Mouse (Mus musculus): ENCODE results near the gene Fcf1.
A peak's percentile ranks its signal among the peaks of the same experiment; 100 is the strongest.

Fcf1 gene

DNA sequence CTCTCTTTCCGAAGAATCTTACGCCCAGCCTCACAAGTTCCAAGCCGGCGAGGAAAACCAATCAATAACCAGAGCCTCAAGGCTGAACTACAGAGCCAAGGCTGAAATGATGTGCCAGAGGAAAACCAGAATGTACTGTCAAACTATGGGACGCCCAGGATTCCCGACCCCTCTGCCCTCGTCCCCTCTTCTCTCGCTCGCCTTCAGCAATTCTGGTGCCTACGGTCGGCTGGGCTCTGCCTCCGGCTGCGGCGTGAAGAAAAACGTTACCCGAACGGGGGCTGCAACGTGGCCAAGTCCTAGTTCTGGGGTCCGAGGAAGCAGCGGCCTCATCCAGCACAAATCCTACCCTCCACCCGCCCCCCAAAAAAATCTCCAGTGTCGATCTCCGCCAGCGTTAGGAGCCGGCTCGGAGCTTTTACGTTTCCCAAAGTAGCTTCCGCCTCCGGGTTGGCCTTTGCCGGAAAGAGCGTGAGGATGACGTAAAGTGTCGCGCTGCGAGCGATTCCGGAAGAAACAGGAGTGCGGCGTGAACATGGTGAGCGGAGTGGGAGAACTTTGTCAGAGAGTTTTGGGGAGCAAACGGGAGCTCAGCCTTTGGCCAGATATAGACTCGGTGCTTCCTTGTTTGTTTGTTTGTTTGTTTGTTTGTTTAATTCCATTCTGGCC is at the start of gene Fcf1, which contains the start of gene Arel1:
Gene Fcf1 (plus strand): TSS at position 470 of the 669 bp plus-strand sequence.
Gene Arel1 (minus strand): TSS at position 473 of the 669 bp plus-strand sequence.
- DNase-seq (ENCODE audit: low read depth, low spot score) = peak; percentile 91

DNA sequence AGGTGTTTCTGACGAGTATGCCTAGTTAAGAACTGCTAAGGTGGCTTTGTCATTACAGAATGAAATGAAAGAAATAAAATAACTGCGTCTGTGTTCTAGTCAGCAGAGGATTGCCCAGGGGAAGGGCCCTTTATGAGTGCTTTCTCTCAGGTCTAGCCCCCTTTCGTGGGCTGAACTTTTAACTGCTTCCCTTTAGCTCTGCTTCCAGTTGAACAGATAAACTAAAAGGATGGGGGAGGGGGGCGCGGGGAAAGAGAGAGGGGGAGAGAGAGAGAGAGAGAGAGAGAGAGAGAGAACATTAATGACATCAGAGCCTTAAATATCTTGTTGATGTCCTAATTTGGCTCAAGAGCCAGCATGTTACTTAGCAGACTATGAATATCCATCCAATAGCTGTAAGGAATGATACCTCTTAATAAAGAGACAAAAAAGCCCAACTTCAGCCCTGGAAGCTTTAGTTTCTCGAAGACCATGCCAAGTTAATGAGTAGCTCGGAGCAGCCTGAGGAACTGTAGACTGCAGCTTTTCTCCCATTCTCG is 48.7 kb upstream of the Fcf1 start:
- DNase-seq (ENCODE audit: low read depth, low spot score) = no peak

DNA sequence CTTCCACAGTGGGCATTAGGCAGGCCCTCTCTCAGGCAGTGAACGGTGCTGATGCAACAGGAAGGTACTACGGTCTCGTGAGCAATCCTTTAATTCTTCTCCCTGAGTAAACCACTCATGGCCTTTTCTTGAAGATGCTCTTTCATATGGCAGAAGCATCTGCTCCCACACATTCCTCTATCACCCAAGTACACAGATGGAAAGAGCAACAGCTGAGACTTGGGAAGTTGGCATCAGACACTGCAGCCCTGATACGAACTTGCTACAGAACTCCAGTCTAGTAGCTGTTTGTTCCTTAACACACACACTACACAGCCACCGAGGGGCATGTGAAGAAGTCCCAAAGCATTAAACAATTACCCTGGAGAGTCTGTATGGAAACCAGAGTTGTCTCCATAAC is 46.4 kb upstream of the Fcf1 start:
- DNase-seq (ENCODE audit: low read depth, low spot score) = no peak

GRCm38 (mm10) chr12:84926542-84926941 is 44.2 kb upstream of the Fcf1 start:
- peak; percentile 64 for DNase-seq (ENCODE audit: low read depth, low spot score)

- no peak for DNase-seq (ENCODE audit: low read depth, low spot score)
Observed at GRCm38 (mm10) chr12:84932210-84932609, 38.5 kb upstream of the Fcf1 start.

DNA sequence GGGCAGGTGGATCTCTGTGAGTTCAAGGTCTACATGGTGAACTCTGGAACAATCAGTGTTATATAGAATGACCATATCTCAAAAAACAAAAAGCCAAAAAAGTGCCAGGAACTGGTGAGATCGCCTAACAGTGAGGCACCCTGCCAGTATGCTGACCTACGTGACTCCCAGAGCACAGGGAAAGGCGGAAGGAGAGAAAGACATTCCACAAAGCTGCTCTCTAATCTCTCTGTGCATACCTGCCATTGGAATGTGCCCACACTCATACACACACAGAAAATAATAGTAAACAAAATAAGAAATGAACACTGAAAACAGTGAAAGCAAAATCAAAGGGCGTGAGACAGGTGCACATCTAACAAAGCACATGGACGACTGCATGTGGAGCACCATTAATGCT is 35.4 kb upstream of the Fcf1 start:
- DNase-seq (ENCODE audit: low read depth, low spot score) = no peak

DNA sequence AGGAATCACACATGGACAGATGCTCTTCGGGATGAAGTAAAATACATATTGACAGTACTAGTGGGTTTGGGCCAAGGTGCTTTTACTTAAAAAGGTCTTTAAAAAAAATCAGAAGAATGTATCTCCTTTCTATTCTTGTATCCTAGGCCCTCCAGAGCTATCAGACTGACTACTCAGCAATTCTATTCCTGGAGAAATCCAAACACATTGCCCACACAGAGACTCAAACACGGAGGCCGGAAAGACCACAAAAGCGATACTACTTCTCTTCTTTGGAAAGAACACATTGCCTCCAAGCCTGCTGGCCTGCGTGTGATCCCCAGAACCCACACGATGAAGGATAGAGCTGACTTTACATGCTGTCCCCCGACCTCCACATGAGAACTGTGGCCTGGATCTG is 31.6 kb upstream of the Fcf1 start:
- DNase-seq (ENCODE audit: low read depth, low spot score) = no peak

DNA sequence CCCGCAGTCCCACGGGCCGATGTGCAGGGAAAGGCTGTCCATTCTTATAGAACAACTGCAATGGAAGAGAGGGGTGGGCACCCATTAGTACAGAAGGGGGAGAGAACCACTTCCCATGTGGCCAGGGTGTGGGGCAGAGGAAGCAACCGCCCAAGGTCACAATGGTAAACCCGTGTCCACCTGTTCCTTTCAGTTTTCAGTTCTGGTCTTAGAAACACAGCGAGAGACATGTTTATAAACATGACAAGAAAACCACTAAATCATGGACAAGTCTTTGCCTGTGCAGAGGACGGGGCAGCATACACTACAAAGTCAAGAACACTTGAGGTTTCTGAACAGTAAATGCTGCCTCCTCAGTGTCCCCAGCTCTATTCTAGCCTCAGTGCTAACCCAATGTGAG is 30.4 kb upstream of the Fcf1 start:
- DNase-seq (ENCODE audit: low read depth, low spot score) = no peak

DNA sequence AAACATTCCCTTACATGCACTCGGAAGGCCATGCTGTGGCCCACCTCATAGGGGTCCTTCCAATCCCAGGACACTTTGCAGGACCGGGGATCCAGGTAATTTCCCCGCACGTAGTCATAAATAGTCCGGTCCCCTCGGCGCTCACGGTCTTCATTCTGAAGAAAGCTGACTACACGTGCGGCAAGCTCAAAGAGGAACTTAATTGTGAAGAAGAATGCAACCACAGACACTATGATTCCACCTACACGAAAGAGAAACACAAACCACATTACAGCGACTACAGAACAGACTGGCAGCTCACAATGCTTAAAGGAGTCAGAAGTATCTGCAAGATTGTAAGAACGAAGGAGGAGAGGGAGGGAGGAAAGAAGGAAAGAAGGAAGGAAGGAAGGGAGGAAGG is 29.0 kb upstream of the Fcf1 start:
- DNase-seq (ENCODE audit: low read depth, low spot score) = no peak

DNA sequence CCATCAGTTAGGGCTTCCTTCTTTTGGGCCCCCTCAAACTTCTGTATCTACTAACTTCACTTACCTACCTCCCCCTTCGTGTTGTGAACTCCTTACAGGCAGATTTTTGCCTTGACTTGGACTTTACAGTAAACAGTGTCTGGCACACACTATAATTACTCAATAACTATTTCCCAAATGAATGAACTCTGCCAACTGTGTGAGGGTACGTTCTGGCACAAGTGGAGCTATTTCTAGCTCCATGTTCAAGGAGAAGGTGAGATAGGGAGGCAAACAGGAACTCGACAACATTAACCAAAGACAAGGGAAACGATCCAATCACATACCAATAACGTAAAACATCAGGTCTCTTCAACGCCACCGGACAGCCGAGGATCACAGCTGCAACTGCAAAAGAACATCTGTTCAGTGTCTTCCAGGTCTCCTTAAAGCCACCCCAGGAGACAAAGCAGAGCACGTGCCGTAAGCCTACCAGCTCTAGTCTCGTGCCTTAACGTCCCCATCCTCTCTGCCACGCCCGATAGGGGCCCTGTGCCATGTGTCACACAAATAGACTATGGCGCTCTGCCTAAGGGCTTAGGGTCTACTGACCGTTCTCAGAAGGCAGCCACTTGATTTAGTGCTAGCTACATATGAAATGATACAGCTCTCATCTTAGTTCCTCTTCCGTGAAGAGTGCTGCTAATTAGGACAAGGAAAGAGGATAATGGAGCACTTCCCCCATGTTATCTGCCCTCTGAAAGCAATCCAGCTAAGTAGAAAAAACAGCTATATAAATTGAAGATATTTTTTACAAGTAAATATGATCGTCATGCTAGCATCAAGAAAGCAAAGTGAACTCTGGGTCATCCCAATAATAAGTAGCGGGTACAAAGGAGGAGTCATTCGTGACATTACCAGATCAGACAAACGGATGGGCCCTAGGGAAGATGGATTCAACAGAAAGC is 27.4 kb upstream of the Fcf1 start:
- DNase-seq (ENCODE audit: low read depth, low spot score) = no peak

DNA sequence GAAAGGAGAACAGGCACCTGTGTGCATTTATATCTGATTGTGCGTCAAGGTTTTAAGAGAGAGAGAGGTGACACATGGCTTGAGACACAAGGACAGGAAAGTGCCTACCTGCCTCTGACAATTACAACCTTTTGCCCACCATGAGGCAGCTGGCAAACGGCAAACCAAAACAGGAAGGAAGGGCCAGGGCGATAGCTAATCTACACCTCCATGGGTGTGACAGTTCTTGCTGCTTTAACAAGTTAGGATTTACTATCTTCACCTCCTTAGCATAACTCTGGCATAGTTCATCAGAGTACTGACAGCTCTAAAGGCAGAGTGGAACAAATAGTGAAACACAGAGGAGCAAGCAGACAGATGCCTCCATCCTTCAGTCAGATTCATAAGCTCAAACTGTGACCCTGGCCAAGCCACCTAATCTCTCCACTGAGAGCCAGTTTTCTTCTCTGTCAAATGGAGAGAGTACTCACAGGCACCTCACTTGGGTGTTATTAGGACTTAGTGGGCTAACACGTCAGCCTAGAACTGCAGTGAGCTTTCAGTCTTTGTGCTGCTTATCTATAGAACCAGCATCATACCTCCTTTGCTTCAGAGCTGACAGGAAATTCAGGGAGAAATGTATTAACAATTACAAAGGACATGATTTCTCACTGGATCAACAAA is 26.4 kb upstream of the Fcf1 start:
- no peak for DNase-seq (ENCODE audit: low read depth, low spot score)

DNA sequence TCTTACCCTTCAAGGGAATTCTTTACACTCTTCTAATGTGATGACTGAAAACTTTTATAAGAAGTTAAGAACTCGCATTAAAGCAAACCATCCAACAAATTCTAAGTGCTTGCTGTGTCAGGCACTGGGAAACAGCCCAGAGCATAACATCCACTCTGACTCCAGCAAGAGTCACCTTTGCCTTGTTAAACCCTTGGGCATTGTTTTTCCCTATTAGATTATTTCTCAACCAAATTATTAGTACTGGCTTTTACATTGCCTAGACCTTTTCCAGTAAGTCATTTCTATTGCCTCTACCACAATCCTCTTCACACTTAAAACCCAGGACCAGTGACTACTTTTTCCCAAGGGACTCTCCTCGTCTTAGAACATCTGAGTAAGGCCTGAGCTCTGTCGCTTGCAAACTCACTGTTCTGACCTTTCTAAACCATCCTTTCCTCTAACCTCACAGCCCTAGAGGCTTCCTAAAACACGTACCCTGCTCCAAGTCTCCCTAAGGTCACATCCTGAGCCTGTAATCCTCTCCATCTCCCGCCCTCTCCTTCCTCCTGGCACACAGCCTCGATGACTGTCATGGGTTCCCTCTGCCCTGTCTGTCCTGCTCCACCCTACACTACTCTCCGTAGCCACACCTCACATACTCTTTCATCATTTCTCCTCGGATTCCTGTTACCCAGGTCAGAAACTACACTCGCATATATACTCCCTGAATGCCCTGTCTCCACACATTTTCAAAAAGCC is 25.7 kb upstream of the Fcf1 start:
- DNase-seq (ENCODE audit: low read depth, low spot score) = no peak

GRCm38 (mm10) chr12:84947894-84948583 is 22.7 kb upstream of the Fcf1 start:
- no peak for DNase-seq (ENCODE audit: low read depth, low spot score)

DNA sequence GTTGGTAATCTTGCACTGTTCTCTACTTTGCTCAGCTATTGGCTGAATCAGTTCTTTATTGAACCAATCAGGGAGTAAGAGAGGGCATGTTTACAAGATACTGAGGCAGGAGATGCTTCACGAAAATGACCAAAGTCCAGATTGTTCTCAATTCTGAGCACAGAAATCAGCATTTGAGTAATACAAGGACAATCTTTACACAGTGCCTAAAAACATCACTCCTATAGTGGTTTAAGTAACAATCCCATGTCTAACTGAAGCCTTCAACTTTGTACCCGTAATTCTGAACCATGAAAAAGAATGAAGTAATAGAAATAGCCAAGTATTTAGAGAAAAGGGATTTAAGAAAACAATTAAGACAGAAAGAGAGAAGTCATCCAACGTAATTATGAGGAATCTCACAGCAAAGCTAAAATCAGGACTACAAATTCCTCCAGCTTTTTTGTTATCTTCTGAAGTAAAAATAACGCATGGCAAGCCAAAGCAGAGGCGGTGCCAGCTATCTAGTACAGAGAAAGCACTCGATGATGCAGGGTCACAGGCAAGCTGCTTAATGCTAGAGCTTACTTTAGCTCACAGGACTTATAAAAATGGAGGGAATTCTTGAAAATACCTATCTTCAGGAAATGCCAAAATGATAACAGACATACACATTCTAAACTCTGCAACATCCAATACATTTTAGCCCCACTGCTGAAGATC is 22.0 kb upstream of the Fcf1 start:
- DNase-seq (ENCODE audit: low read depth, low spot score) = no peak

GRCm38 (mm10) chr12:84950763-84951162 is 19.9 kb upstream of the Fcf1 start:
- DNase-seq (ENCODE audit: low read depth, low spot score) = no peak

DNA sequence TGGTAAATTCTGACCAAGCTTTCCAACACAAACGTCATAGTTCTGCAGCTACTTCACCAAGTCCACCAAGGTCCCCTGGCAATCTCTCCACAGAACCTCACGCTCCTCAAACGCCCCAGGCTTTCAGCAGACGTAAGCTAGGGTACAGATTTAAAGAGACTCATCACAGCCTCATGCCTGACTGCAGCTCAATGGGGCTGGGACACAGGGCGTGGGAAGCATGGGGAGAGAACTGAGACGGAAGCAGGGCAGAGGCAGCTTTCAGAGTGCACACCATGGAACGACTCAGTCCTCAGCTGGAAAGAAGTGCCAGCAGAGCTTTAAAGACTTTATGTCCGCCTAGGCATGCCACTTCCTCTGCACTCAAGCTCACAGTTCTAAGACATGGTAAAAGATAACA is 19.2 kb upstream of the Fcf1 start:
- no peak for DNase-seq (ENCODE audit: low read depth, low spot score)

- DNase-seq (ENCODE audit: low read depth, low spot score) = no peak
Observed at GRCm38 (mm10) chr12:84952351-84952750, 18.3 kb upstream of the Fcf1 start.

DNA sequence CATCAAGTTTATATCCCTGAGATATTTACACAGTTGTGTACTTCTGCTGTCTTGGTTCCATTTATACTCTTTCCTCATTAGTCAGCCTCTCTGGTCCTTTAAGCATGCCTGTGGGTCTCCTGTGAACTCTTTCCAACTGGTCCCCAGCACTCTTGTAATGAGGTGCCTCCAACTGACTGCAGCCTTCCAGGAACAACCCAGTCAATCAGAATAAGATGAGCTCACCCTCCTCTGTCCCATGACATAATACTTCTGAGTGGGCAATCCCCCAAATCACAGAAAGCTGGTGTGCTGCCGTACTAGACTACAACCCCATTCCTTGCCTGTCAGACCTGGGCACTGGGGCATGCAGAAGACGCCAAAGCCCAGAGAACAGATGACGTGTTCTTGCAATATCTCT is 14.4 kb upstream of the Fcf1 start:
- no peak for DNase-seq (ENCODE audit: low read depth, low spot score)

DNA sequence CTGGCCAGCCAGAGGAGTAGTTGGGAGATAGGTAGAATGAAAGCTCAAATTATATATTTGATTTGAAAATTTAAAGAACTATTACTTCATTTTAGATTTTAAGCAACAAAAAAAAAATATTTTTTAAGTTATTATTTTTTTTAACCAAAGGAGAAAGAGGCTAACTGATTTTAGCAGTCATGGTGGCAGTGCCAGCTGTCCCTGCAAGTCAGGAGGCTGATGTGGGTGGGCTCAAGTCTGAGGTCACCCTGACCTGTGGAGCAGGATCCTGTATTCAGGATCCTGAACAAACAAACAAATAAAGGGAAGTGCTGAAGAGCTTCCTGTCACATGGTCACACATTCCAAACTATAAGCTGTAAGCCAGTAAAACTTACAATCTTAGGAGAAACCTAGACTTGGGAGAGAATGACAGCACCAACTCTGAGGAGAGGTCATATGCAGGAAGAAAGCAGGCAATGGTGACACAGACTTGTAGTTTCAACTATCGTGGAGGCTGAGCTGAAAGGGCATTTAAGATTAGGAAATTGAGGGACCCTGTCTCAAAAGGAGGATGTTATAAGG is 11.8 kb upstream of the Fcf1 start:
- no peak for DNase-seq (ENCODE audit: low read depth, low spot score)

DNA sequence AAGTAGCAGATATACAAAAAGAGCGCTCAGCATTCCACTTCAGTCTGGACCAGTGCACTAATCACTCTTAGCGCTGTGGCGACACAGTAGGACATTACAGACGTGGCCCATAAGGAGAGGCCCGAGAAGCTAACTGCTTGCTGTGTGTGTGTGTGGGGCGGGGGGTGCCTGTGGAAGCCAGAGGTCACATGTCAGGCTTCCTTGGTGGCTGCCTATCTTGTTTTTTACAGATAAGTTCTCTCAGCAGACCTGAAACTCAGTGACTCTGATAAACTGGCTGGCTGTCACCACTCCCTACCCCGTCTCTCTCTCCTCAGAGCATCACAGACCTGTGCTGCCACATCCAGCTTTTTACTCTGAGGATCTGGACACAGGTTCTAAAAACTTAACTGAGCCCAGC is 8.1 kb upstream of the Fcf1 start:
- DNase-seq (ENCODE audit: low read depth, low spot score) = no peak
